ENCODE assay signal across 8 mouse cellular contexts in genomic region chr6:99096105-99096775, GRCm38 (mm10).
DNase-seq lines count a peak whose midpoint lies in the region; ATAC-seq lines count a peak whose summit lies in the region.

No protein-coding gene starts in this region.

- H3K4me2 ChIP-seq in neural tube, embryonic 11.5 days (ENCODE audit: low read depth) = no peak overlapping the region
- H3K4me2 ChIP-seq in heart, embryonic 13.5 days = peak overlapping the region; percentile 70
- H3K4me2 ChIP-seq in kidney, embryonic 15.5 days = peak overlapping the region; percentile 53
- peak overlapping the region; percentile 64 for H3K4me2 ChIP-seq in lung, embryonic 16.5 days (ENCODE audit: low read depth, low read length)

- no peaks in the 10 kb centered on the region for H3K36me3 ChIP-seq in neural tube, embryonic 11.5 days (ENCODE audit: control insufficient read depth, insufficient read depth, low read length)
- H3K36me3 ChIP-seq in heart, embryonic 13.5 days = no peaks in the 10 kb centered on the region
- H3K36me3 ChIP-seq in kidney, embryonic 15.5 days = no peaks in the 10 kb centered on the region
- H3K36me3 ChIP-seq in lung, embryonic 16.5 days (ENCODE audit: control insufficient read depth, insufficient read depth, low read length) = no peaks in the 10 kb centered on the region

- no peak overlapping the region for H3K9ac ChIP-seq in neural tube, embryonic 11.5 days (ENCODE audit: low read length)
- H3K9ac ChIP-seq in heart, embryonic 13.5 days = peak overlapping the region; percentile 85
- peak overlapping the region; percentile 27 for H3K9ac ChIP-seq in kidney, embryonic 15.5 days
- peak overlapping the region; percentile 52 for H3K9ac ChIP-seq in lung, embryonic 16.5 days (ENCODE audit: low read length)

- H3K9me3 ChIP-seq in neural tube, embryonic 11.5 days (ENCODE audit: control insufficient read depth, low read length) = no peaks in the 10 kb centered on the region
- no peaks in the 10 kb centered on the region for H3K9me3 ChIP-seq in heart, embryonic 13.5 days
- no peaks in the 10 kb centered on the region for H3K9me3 ChIP-seq in kidney, embryonic 15.5 days (replicated peaks)
- H3K9me3 ChIP-seq in lung, embryonic 16.5 days (ENCODE audit: control insufficient read depth, low read length) = no peaks in the 10 kb centered on the region

- DNase-seq in neural tube, embryonic 11.5 days (ENCODE audit: low spot score) = peak; percentile 21
- DNase-seq in neural tube, embryonic 10.5 days (ENCODE audit: extremely low spot score, low spot score) = no peak
- peak; percentile 49 for DNase-seq in embryo, embryonic 10 days (ENCODE audit: low spot score)
- peak; percentile 22 for DNase-seq in ovary, postnatal 10 days (ENCODE audit: low spot score)
- DNase-seq in yolk sac, embryonic 10.5 days (ENCODE audit: low spot score) = peak; percentile 72

- no peaks in the 10 kb centered on the region for H3K27me3 ChIP-seq in neural tube, embryonic 11.5 days (ENCODE audit: control insufficient read depth, insufficient read depth, low read length)
- no peaks in the 10 kb centered on the region for H3K27me3 ChIP-seq in heart, embryonic 13.5 days (replicated peaks)
- no peaks in the 10 kb centered on the region for H3K27me3 ChIP-seq in kidney, embryonic 15.5 days
- no peaks in the 10 kb centered on the region for H3K27me3 ChIP-seq in lung, embryonic 16.5 days (ENCODE audit: control insufficient read depth, insufficient read depth, low read depth, low read length)

- 36% methylated on average over 12 of the region's 12 CpGs for WGBS in neural tube, embryonic 11.5 days
- 8% methylated on average over 12 of the region's 12 CpGs for WGBS in heart, embryonic 13.5 days
- 16% methylated on average over 12 of the region's 12 CpGs for WGBS in kidney, embryonic 15.5 days
- WGBS in lung, embryonic 16.5 days = 8% methylated on average over 12 of the region's 12 CpGs

- no peak overlapping the region for H3K27ac ChIP-seq in neural tube, embryonic 11.5 days (ENCODE audit: low read depth, low read length)
- H3K27ac ChIP-seq in heart, embryonic 13.5 days (replicated peaks) = peak overlapping the region; percentile 97
- peak overlapping the region; percentile 68; the same call in 1 of the 2 replicates for H3K27ac ChIP-seq in kidney, embryonic 15.5 days
- peak overlapping the region; percentile 80 for H3K27ac ChIP-seq in lung, embryonic 16.5 days (ENCODE audit: low read length)

- no peak overlapping the region for H3K4me3 ChIP-seq in neural tube, embryonic 11.5 days (ENCODE audit: low read depth, low read length)
- peak overlapping the region; percentile 52 for H3K4me3 ChIP-seq in heart, embryonic 13.5 days
- peak overlapping the region; percentile 31 for H3K4me3 ChIP-seq in kidney, embryonic 15.5 days (replicated peaks)
- H3K4me3 ChIP-seq in lung, embryonic 16.5 days (ENCODE audit: low read length) = peak overlapping the region; percentile 50

- ATAC-seq in neural tube, embryonic 11.5 days (ENCODE audit: insufficient read depth, low FRiP score, low TSS enrichment) = no peak
- no peak for ATAC-seq in heart, embryonic 13.5 days (ENCODE audit: extremely low read depth, insufficient number of reproducible peaks, low FRiP score, low TSS enrichment)
- ATAC-seq in kidney, embryonic 15.5 days (replicated peaks; ENCODE audit: low FRiP score) = peak; percentile 23; the same call in 1 of the 2 replicates
- ATAC-seq in lung, embryonic 16.5 days (ENCODE audit: low read depth) = peak; percentile 88

- peaks cover 24% of the 10 kb centered on the region for H3K4me1 ChIP-seq in neural tube, embryonic 11.5 days (ENCODE audit: control insufficient read depth, insufficient read depth, low read length)
- H3K4me1 ChIP-seq in heart, embryonic 13.5 days = peaks cover 78% of the 10 kb centered on the region
- peaks cover 76% of the 10 kb centered on the region for H3K4me1 ChIP-seq in kidney, embryonic 15.5 days
- peaks cover 46% of the 10 kb centered on the region for H3K4me1 ChIP-seq in lung, embryonic 16.5 days (replicated peaks; ENCODE audit: control insufficient read depth, insufficient read depth, low read length)

Comparison
In these comparisons a context has a peak if more than half of its experiments do, and no peak if none do; other contexts are left out.
1. ATAC-seq: peak in kidney, embryonic 15.5 days (single experiment) and lung, embryonic 16.5 days (single experiment); none in neural tube, embryonic 11.5 days (single experiment) and heart, embryonic 13.5 days (single experiment).